Mouse (Mus musculus) urinary bladder, postnatal 14 days (tissue): ENCODE data around the gene Cdc14b.
A peak's percentile ranks its signal among the peaks of the same experiment; 100 is the strongest.

ENCODE experiments used
- DNase-seq: peaks from one replicate; pipeline ENCODE4 v3.0.0; 2021; ENCODE audit warnings: low spot score

The Cdc14b gene

DNA sequence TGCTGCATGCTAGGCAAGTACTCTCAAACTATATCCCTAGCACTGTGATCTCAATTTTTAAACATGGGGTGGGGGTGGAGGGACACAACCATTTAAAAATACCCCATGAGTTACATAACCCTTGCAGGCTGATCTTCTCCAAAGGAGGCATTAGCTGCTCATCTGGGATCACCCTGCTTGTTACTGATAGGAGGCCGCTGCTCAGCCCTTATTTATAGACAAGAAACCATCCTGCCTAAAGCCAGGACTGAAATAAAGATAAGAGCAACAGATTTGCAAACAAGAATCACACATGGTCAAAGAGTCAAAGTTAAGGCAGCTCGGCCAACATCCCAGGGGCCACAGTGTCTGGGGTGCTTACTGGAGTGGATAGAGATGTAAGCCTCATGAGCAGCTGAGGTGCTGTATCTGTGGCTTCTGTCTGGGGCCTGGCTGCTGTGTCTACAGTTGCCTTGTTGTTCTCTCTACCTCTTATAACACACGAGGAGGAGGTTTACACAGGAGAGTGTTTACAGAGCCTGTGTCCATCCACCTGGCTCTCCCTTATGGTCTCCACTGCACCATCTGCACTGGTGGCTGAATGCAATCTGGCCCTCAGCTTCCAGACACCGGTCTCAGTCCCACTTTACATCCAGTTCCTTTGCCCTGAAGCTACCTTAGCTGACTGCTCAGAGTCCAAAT is 38.0 kb downstream of the Cdc14b start:
- no peak for DNase-seq

GRCm38 (mm10) chr13:64235777-64236176 is 39.3 kb downstream of the Cdc14b start:
- DNase-seq, result no peak

DNA sequence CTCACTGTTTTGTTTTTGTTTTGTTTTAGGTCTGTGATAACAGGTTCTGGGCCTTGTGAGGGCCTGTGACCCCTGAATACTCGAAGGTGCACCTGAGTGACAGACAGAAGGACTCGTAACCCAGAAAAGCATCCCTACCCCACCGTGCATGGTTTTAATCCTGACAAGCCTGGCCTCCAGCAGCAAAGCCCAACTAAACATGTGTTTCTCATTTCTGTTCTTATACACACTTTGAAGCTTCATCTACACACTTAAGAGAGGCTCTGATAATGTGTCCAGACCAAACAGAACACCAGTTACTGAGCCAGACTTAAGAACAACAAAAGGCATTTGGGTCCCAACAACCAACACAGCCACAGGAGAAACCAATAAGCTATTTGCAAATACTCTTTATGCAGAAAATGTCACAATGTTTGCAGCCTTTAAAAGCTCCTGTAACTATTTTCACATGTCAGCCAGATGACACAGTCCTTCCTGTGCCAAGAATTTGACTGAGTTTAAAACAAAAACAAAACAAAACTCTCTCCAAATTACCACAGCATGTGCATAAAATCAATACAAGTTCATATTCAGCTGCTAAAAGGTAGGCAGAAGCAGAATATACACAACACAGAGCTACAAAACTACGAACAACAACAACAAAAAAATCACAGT is 39.9 kb downstream of the Cdc14b start:
- no peak for DNase-seq

GRCm38 (mm10) chr13:64233139-64233538 is 42.0 kb downstream of the Cdc14b start:
- DNase-seq, result no peak

DNA sequence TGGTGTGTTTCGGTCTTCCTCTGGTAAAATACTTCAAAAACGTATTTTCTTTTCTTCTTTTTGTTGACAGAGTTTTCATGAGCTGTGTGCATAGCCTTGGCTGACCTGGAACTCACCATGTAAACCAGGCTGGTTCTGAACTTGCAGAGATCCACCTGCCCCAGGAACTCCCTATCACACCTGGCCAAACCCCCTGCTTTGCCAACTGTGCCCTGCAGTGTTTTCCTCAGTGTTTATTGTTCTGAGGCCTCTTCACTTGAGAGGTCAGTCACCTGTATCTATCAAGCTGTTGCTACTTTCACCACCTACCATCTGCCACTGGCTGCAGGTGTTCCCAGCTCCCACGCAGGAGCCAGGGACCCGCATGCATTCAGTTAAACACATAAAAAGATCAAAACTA is 48.4 kb downstream of the Cdc14b start:
- no peak for DNase-seq

DNA sequence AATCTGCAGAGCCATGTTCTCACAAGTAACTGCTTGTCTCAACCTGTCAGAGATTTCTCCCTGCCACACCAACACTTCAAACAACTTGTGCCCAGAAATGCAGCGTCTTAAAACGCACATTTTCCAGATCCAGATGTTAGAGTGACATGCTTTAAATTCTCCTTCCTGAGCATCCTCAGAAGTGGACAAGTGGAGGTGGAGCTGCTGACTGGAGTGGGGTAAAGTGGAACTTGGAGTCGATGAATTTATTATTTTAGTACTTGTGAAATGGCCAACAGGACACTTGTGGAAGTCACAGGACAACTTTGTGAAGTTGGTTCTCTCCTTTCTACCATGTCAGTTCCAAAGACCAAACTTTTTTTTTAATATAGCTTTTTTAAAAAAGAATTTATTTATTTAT is 49.4 kb downstream of the Cdc14b start:
- peak; percentile 12 for DNase-seq

GRCm38 (mm10) chr13:64214891-64215290 is 60.2 kb downstream of the Cdc14b start:
- DNase-seq, result no peak

GRCm38 (mm10) chr13:64211995-64212603 is 63.0 kb downstream of the Cdc14b start:
- no peak for DNase-seq

GRCm38 (mm10) chr13:64208146-64208545 is 66.9 kb downstream of the Cdc14b start:
- DNase-seq, result no peak

GRCm38 (mm10) chr13:64205186-64205585 is 69.9 kb downstream of the Cdc14b start:
- DNase-seq, result no peak

GRCm38 (mm10) chr13:64204726-64205125 is 70.4 kb downstream of the Cdc14b start:
- peak; percentile 36 for DNase-seq

DNA sequence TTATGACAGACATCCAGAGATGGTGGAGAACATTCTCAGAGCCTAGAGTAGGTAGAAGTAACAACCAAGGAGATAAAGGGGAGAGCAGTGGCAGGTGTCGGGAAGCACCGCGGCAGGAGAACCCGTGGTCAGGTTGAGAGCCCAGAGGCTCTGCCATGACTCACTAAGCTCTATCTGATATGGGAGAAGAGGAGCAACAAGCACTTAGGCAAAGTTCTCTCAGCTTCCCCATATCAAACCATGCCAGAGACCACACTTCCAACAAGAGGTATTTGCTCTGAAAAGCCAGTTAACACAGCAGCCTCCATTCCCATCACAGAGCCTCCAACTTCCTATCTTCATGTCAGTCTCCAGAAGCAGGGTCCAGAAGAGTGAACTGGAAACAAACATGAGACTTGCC is 74.2 kb downstream of the Cdc14b start:
- no peak for DNase-seq

GRCm38 (mm10) chr13:64198310-64198709 is 76.8 kb downstream of the Cdc14b start:
- no peak for DNase-seq

GRCm38 (mm10) chr13:64197899-64198298 is 77.2 kb downstream of the Cdc14b start:
- no peak for DNase-seq

- no peak for DNase-seq
These were observed 88.0 kb downstream of the Cdc14b start for GRCm38 (mm10) chr13:64187065-64187464.

GRCm38 (mm10) chr13:64186516-64186915 is 88.6 kb downstream of the Cdc14b start:
- no peak for DNase-seq

GRCm38 (mm10) chr13:64185586-64185985 is 89.5 kb downstream of the Cdc14b start:
- no peak for DNase-seq

DNA sequence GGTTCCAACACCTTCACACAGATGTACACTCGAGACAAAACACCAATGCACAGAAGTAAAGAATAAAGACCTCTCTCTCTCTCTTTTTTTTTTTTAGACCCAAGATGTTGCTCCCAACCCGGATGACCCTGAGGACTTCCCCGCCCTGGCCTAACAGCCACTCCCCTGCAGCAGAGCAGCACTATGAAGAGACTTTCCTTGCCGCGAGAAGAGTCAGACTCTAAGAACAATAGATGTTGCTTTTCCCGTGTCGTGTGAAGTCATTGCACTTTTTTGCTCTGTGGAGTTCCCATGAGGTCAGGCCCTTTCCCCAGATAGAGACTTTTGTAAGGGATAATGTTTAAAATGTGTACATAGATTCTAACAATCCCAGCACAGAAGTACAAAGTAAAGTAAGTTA is 89.9 kb downstream of the Cdc14b start:
- no peak for DNase-seq

DNA sequence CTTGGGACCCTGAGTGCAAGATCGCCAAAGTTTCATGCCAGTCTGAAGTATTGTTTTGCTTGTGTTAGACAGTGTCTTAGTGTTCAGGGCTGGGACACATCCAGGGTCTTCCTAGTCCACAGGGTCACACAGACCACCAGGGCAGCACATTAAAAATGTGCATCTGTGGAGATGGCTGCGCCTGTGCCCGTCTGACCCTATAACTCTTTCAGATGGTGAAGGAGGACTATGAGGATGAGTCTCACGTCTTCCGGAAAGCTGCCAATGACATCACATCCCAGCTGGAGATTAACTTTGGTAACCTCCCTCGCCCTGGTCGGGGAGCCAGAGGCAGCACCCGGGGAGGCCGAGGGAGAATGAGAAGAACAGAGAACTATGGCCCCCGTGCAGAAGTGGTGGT is 90.7 kb downstream of the Cdc14b start:
- DNase-seq, result no peak

DNA sequence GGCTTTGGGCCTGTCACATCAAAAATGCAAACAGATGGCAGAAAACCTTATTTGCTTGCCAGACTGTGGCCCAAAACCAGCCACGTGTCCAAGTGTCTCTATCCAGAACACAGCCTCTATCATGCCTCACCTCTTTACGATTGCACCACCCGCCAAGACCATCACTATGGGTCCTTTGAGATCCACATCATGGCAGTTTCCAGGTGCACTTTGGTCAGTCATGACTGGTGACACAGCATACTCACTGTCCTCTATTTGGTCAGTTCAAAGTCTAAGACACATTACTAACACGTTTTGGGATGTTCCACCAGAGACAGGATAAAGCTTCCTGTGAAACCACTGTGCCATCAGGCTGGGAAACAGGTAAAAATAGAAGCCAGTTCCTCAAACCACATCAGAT is 91.5 kb downstream of the Cdc14b start:
- DNase-seq, result no peak

DNA sequence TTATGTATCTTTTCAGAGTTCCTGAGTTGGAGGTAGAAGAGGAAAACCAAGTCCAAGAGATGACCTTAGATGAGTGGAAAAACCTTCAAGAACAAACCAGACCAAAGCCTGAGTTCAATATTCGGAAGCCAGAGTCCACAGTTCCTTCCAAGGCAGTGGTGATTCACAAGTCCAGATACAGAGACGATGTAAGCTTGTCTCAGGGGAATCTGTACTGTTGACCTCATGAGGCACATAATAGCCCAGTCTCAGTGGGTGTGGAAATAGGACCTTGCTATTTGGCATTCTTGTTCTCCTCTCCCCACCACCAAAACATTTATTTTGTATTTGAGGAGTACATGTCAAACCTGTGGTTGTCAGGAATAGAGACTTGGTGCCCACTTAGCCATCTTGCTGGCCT is 93.0 kb downstream of the Cdc14b start:
- DNase-seq, result no peak

DNA sequence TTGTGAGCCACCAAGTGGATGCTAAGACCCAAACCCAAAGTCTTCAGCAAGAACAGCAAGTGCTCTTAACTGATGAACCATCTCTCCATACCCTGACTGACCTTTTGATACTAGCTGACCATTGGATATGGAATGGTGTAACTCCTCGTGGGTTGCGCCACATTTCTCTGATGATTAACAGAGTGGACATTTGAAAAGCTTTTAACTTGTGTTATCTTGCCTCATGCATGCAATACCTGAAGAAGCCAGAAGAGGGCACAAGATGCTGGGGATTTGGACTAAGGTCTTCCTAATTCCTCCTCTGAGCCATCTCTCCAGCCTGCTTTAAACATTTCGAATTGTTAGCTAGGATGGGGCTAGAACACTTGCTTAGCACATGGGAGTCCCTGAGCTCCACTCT is 94.2 kb downstream of the Cdc14b start:
- DNase-seq, result peak; percentile 69

DNA sequence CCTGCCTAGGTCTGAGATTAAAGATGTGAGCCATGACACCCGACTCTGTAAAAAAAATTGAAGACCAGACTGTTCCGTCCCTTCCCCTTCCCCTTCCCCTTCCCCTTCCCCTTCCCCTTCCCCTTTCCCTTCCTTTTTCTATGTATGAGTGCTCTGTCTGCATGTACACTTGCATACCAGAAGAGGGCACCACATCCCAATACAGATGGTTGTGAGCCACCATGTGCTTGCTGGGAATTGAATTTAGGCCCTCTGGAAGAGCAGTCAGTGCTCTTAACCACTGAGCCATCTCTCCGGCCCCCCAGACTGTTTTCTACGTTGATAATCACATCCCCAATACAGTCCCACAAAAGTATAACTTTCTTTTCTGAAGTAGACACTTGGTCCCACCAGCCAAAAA is 94.8 kb downstream of the Cdc14b start:
- DNase-seq, result no peak
